Mouse (Mus musculus): Measurements from ENCODE around the gene Tff2.

DNA sequence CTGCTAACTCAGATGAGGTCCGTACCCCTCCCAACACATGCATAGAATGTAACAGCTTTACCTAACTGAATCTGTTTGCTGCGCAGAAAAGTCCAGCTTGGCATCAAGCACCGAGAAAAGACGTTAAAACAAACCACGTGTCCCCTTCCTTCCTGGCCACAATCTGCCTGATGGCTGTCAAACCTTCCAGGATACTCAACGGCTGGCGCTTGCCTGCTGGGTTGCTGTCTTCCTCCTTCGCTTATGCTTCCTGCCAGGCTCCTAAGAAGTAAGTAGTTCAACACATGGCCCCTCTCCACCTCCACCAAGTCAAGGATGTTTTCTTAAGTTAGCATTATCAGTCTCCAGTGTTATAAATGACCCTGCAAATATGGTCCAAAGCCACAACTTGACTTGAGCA lies 9.7 kb upstream of the Tff2 start:
- TF ChIP-seq CTCF (IDR thresholded peaks at IDR 0.05; ENCODE audit: insufficient read depth, low read length) (no peak), POLR2A (IDR thresholded peaks at IDR 0.05; ENCODE audit: borderline replicate concordance, extremely low read depth, low read depth, low read length) (no peak)
